Mouse (Mus musculus): ENCODE results near the gene Synpo2l. TPM values are rescaled to one million over a fixed set of nuclear protein-coding genes. Genes with fewer than 3 reads are reported as not detected.

Gene Synpo2l
- total RNA-seq (2023): 0.29 TPM

DNA sequence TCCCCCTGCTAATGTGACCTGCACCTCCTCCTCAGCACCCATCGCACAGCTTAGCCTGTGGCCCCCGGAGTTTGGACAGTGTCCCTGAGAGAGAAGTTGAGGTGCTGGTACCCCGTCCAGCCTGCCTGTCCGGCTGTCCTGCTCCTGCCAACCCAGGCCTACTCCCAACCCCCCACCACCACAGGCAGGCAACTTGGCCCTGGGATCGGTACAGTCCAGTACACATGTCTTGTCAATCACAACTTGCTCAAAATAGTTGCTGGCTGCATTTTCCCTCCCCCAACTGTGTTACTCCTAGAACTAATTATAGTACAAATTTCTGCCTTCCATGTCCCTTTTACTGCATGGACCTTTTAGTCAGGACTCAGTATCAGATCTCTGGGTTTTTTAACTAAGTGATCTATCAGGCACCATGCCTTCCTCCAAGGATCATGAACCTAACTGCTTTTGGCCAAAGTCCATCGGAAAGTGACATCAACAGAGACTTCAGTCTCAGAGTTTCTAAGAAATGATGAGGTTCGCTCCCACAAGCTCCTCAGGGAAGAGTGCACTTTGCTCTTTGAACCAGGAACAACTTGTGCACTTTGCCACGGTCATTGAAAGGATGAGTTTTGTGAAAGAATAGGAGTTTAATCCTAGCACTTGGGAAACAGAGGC is at the start of gene Synpo2l:
Synpo2l (minus strand) TSS at position 201 of the 657 bp plus-strand sequence.

DNA sequence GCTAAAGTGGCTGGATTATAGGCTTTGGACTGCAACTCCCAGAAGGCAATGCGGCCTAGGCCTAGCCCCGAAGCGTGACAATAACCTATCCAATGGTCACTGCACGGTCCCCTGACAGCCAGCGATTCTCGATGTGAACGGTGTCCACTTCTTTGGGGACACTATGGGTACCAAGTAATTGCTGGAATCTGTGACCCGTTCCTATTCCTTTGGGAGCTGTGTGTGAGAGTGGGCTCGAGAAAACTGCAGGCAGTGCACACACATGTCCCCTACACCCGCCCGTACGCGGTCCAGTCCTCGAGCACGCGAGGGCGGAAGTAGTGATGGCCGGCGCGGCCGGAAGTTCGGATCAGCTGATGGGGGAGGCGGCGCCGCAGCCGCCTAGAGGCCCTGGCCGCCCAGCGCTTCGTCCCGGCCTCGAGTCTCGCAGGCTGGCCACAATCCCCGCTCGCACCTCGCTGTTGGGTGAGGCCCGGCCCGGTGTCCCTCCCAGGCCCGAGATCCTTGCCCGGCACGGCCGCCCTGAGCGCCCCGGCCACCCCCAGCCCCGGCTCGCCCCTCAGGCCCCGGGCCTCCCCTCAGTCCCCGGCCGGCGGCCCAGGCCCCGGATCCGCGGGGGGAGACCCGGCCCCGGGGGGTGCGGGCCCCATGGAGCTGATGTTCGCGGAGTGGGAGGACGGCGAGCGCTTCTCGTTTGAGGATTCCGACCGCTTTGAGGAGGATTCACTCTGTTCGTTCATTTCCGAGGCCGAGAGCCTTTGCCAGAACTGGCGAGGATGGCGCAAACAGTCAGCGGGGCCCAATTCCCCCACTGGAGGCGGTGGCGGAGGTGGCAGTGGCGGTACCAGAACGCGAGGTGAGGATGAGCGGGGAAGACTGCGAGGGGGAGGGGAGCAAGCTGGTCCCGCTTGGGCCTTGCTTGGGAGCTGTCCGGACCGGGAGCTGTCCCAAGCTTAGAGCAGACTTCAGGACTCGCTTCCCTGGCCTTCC is 39.3 kb upstream of the Synpo2l start, which contains the start of gene Zswim8:
Zswim8 (plus strand) TSS at position 352 of the 990 bp plus-strand sequence.

DNA sequence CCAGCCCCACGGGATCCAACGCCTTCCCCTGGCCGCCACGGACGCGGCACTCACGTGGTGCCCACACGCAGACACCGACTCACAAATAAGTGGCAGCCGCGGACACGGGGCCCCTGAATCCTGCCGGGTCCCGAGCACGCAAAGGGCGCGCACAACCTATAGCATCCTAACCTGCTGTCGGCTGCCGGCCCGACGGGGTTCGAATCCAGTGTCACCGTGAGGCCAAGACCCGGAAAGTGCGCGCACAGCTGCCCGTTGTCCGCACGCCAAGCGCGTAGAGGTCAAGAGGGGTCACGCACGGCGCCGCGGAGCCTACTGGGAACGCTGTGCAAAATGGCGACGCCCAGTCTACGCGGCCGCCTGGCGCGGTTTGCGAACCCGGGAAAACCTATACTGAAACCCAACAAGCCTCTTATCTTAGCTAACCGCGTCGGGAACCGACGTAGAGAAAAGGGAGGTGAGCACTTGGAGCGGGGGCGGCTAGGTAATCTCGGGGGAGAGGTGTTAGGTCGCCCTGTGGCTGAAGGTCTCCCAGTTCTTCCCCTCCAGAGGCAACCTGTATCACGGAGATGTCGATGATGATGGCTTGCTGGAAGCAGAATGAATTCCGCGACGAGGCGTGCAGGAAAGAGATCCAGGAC is 34.7 kb upstream of the Synpo2l start, which contains the start of gene Chchd1:
Chchd1 (plus strand) TSS at position 266 of the 641 bp plus-strand sequence.

DNA sequence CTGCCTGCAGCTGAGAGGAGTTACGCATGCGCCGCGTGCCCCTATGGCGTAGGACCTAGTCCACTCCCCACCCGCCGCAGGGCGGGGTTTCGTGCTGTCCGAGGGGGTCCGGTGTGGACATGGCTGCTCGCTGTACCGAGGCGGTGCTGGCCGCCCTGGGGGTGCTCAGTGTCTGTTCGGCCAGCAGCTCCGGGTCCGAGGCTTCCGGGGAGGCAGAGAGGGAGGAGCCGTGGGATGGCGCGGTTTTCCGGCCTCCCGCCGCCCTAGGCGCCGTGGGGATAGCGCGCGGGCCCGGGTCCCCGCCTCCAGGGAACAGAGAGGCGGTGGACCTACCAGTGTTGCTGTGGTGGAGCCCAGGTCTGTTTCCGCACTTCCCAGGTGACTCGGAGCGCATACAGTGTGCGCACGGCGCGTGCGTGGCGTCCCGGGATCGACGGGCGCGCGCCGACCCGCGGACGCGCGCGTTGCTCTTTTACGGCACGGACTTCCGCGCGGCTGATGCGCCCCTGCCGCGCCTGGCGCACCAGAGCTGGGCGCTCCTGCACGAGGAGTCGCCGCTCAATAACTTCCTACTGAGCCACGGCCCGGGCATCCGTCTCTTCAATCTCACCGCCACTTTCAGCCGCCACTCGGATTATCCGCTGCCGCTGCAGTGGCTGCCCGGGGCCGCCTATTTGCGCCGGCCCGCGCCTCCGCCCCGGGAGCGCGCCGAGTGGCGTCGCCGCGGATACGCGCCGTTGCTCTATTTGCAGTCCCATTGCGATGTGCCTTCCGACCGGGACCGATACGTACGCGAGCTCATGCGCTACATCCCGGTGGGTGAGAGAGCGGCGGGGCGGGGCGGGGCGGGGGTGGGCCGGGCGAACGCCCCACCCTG is 27.0 kb upstream of the Synpo2l start, which contains the start of gene Fut11:
Fut11 (plus strand) TSS at position 85 of the 877 bp plus-strand sequence.

GRCm38 (mm10) chr14:20674064-20674833 is 6.1 kb upstream of the Synpo2l start, which contains the start of gene Sec24c:
TSS of gene Sec24c (plus strand) at chr14:20674308.

GRCm38 (mm10) chr14:20656361-20656760 is 11.8 kb downstream of the Synpo2l start, which contains the start of gene Myoz1:
TSS of gene Myoz1 (minus strand) at chr14:20656540.

GRCm38 (mm10) chr14:20640644-20641437 is 27.3 kb downstream of the Synpo2l start, which contains the start of gene Usp54:
TSS of gene Usp54 (minus strand) at chr14:20641063.

Other genes with a start within 250 kb of the Synpo2l start
- gene Cfap70, start 216.1 kb downstream of the Synpo2l start, total RNA-seq (2023): not detected
- 38.3 TPM for gene Anxa7, start 188.2 kb downstream of the Synpo2l start, total RNA-seq (2023)
- gene Mss51, start 171.5 kb downstream of the Synpo2l start, total RNA-seq (2023): 6.2 TPM
- gene Ppp3cb, start 121.8 kb downstream of the Synpo2l start, total RNA-seq (2023): 87.6 TPM
- 5.9 TPM for gene Usp54, start 27.3 kb downstream of the Synpo2l start, total RNA-seq (2023)
- not detected for gene Myoz1, start 11.8 kb downstream of the Synpo2l start, total RNA-seq (2023)
- gene Sec24c, start 6.0 kb upstream of the Synpo2l start, total RNA-seq (2023): 254 TPM
- gene Fut11, start 26.6 kb upstream of the Synpo2l start, total RNA-seq (2023): 5.0 TPM
- gene Chchd1, start 34.7 kb upstream of the Synpo2l start, total RNA-seq (2023): 40.6 TPM
- 157 TPM for gene Zswim8, start 39.2 kb upstream of the Synpo2l start, total RNA-seq (2023)
- 29.5 TPM for gene Ndst2, start 66.2 kb upstream of the Synpo2l start, total RNA-seq (2023)
- 59.4 TPM for gene Camk2g, start 125.7 kb upstream of the Synpo2l start, total RNA-seq (2023)
- gene Plau, start 168.3 kb upstream of the Synpo2l start, total RNA-seq (2023): 0.56 TPM

All from CD4-positive naive resting alpha-beta T cell, adult 76 days (primary cell).